Mouse (Mus musculus) forebrain, embryonic 15.5 days (tissue): ENCODE measurements around the gene Atp5e. TPM values are rescaled to one million over a fixed set of nuclear protein-coding genes. Genes with fewer than 3 reads are reported as not detected.

ENCODE experiments used
- ATAC-seq: fragments of 200-750 bp; cut with Nextera tagmentation; replicated peaks from 2 replicates; pipeline ENCODE4 v1.8.0; 2017; ENCODE audit warnings: mild to moderate bottlenecking, moderate TSS enrichment, moderate library complexity
- H3K27ac ChIP-seq: fragments of 300-500 bp; sonication (generic); replicated peaks from 2 replicates; pipeline ENCODE4 v1.5.1; 2015; ENCODE audit warnings: mild to moderate bottlenecking, inconsistent platforms
- H3K27me3 ChIP-seq: fragments of 300-500 bp; sonication (generic); 2 replicates; pipeline ENCODE4 v1.6.1; 2015; ENCODE audit warnings: inconsistent platforms
- H3K36me3 ChIP-seq: fragments of 300-500 bp; sonication (generic); 2 replicates; pipeline ENCODE4 v1.6.1; 2015; ENCODE audit warnings: mild to moderate bottlenecking, inconsistent platforms
- H3K4me1 ChIP-seq: fragments of 300-500 bp; sonication (generic); 2 replicates; pipeline ENCODE4 v1.6.1; 2015; ENCODE audit warnings: inconsistent platforms
- H3K4me2 ChIP-seq: fragments of 300-500 bp; sonication (generic); replicated peaks from 2 replicates; pipeline ENCODE4 v1.6.1; 2015; ENCODE audit warnings: mild to moderate bottlenecking, inconsistent platforms
- H3K4me3 ChIP-seq: fragments of 300-500 bp; sonication (generic); 2 replicates; pipeline ENCODE4 v1.5.1; 2015; ENCODE audit warnings: mild to moderate bottlenecking, inconsistent platforms
- H3K9ac ChIP-seq: fragments of 300-500 bp; sonication (generic); replicated peaks from 2 replicates; pipeline ENCODE4 v1.6.1; 2015; ENCODE audit warnings: mild to moderate bottlenecking, inconsistent platforms
- H3K9me3 ChIP-seq: fragments of 300-500 bp; sonication (generic); 2 replicates; pipeline ENCODE4 v1.6.1; 2016; ENCODE audit warnings: inconsistent platforms
- WGBS: fragments of 180-500 bp; shearing (Covaris S2); methylation state at CpG from one replicate; pipeline ENCODE4 v1.1.7; 2015; ENCODE audit warnings: mixed read lengths; 5-methylcytosine and 5-hydroxymethylcytosine counted together
- polyA plus RNA-seq: library from polyadenylated mRNA; unstranded; fragments of >200 nt; fragmentation: Nextera tagmentation; extraction: Ambion mirVana; gene quantifications from 2 replicates; pipeline ENCODE4 v1.2.1, GENCODE M21; 2015

Gene Atp5e
- polyA plus RNA-seq, 1 experiment from 2014 or later = 668 TPM

- Histone ChIP-seq H3K27me3 (no peaks in the 10 kb centered on the region), H3K4me2 (no peak overlapping the region), H3K9me3 (no peaks in the 10 kb centered on the region), H3K4me1 (no peaks in the 10 kb centered on the region), H3K36me3 (no peaks in the 10 kb centered on the region), H3K27ac (no peak overlapping the region), H3K4me3 (no peak overlapping the region), H3K9ac (no peak overlapping the region)
- no peak for ATAC-seq
- WGBS = 84% methylated on average over 6 of the region's 6 CpGs
Observed at GRCm38 (mm10) chr2:174445018-174445417, 18.9 kb downstream of the Atp5e start.

- ATAC-seq = no peak
- 95% methylated on average over 7 of the region's 7 CpGs for WGBS
- H3K9ac ChIP-seq = no peak overlapping the region
- no peak overlapping the region for H3K4me2 ChIP-seq
- no peaks in the 10 kb centered on the region; the same call in 1 of the 2 replicates for H3K4me1 ChIP-seq
- no peak overlapping the region for H3K4me3 ChIP-seq
- H3K27ac ChIP-seq = no peak overlapping the region
- H3K36me3 ChIP-seq = no peaks in the 10 kb centered on the region
- no peaks in the 10 kb centered on the region for H3K9me3 ChIP-seq
- H3K27me3 ChIP-seq = no peaks in the 10 kb centered on the region
Observed at GRCm38 (mm10) chr2:174444359-174444758, 19.5 kb downstream of the Atp5e start.

GRCm38 (mm10) chr2:174443046-174443445 lies 20.9 kb downstream of the Atp5e start:
- no peak for ATAC-seq
- 60% methylated on average over 2 of the region's 2 CpGs for WGBS

GRCm38 (mm10) chr2:174442460-174442859 lies 21.4 kb downstream of the Atp5e start:
- 86% methylated on average over 9 of the region's 9 CpGs for WGBS
- Histone ChIP-seq H3K9me3 (no peaks in the 10 kb centered on the region), H3K4me1 (peaks cover 19% of the 10 kb centered on the region), H3K27me3 (no peaks in the 10 kb centered on the region), H3K27ac (no peak overlapping the region), H3K9ac (no peak overlapping the region), H3K4me3 (no peak overlapping the region), H3K36me3 (no peaks in the 10 kb centered on the region), H3K4me2 (no peak overlapping the region)
- no peak for ATAC-seq

More at GRCm38 (mm10) chr2:174443046-174443445, 20.9 kb downstream of the Atp5e start:
- Histone ChIP-seq H3K9ac (no peak overlapping the region), H3K4me1 (peaks cover 13% of the 10 kb centered on the region), H3K27ac (no peak overlapping the region), H3K36me3 (no peaks in the 10 kb centered on the region), H3K4me3 (no peak overlapping the region), H3K9me3 (no peaks in the 10 kb centered on the region), H3K4me2 (no peak overlapping the region), H3K27me3 (no peaks in the 10 kb centered on the region)

- no peaks in the 10 kb centered on the region for H3K36me3 ChIP-seq
- WGBS = 82% methylated on average over 4 of the region's 4 CpGs
- no peak overlapping the region for H3K9ac ChIP-seq
- peaks cover 20% of the 10 kb centered on the region for H3K4me1 ChIP-seq
- no peak for ATAC-seq
- no peaks in the 10 kb centered on the region for H3K27me3 ChIP-seq
- H3K27ac ChIP-seq = no peak overlapping the region
- H3K4me2 ChIP-seq = no peak overlapping the region
- no peak overlapping the region for H3K4me3 ChIP-seq
- no peaks in the 10 kb centered on the region for H3K9me3 ChIP-seq
Observed at GRCm38 (mm10) chr2:174441898-174442297, 22.0 kb downstream of the Atp5e start.

GRCm38 (mm10) chr2:174439961-174440360 lies 23.9 kb downstream of the Atp5e start:
- no peak overlapping the region for H3K9ac ChIP-seq
- no peaks in the 10 kb centered on the region for H3K27me3 ChIP-seq
- no peak overlapping the region for H3K4me3 ChIP-seq
- no peak for ATAC-seq
- no peaks in the 10 kb centered on the region for H3K9me3 ChIP-seq
- H3K4me2 ChIP-seq = no peak overlapping the region
- H3K27ac ChIP-seq = no peak overlapping the region
- H3K36me3 ChIP-seq = no peaks in the 10 kb centered on the region; the same call in 1 of the 2 replicates
- peaks cover 20% of the 10 kb centered on the region for H3K4me1 ChIP-seq
- WGBS = 80% methylated on average over 9 of the region's 9 CpGs

- peak overlapping the region; percentile 62; the same call in 1 of the 2 replicates for H3K9ac ChIP-seq
- H3K36me3 ChIP-seq = no peaks in the 10 kb centered on the region; the same call in 1 of the 2 replicates
- peak overlapping the region; percentile 70; the same call in 1 of the 2 replicates for H3K4me3 ChIP-seq
- no peak overlapping the region for H3K27ac ChIP-seq
- no peaks in the 10 kb centered on the region for H3K27me3 ChIP-seq
- no peaks in the 10 kb centered on the region for H3K9me3 ChIP-seq
- H3K4me2 ChIP-seq = peak overlapping the region; percentile 71; the same call in 1 of the 2 replicates
- ATAC-seq = no peak
- H3K4me1 ChIP-seq = peaks cover 20% of the 10 kb centered on the region
- WGBS = 52% methylated on average over 5 of the region's 5 CpGs
Observed at GRCm38 (mm10) chr2:174439450-174439838, 24.5 kb downstream of the Atp5e start.

- peak within 1 kb of the TSS; percentile 70 for H3K4me3 ChIP-seq
- peaks cover 20% of the 10 kb centered on the region for H3K4me1 ChIP-seq
- peak; percentile 74 for ATAC-seq
- no peaks in the 10 kb centered on the region for H3K9me3 ChIP-seq
- H3K4me2 ChIP-seq = peak within 1 kb of the TSS; percentile 71
- no peaks in the 10 kb centered on the region; the same call in 1 of the 2 replicates for H3K36me3 ChIP-seq
- H3K9ac ChIP-seq = peak within 1 kb of the TSS; percentile 62
- under 1% methylated on average over 38 of the region's 38 CpGs for WGBS
- H3K27ac ChIP-seq = no peak within 1 kb of the TSS
- no peaks in the 10 kb centered on the region for H3K27me3 ChIP-seq
Observed at GRCm38 (mm10) chr2:174438737-174439449, 25.0 kb downstream of the Atp5e start, which contains the start of gene Ctsz. Gene Ctsz, minus strand, starts transcription at chr2:174439039.

- 62% methylated on average over 11 of the region's 11 CpGs for WGBS
- no peak overlapping the region for H3K27ac ChIP-seq
- peaks cover 20% of the 10 kb centered on the region for H3K4me1 ChIP-seq
- H3K4me3 ChIP-seq = peak overlapping the region; percentile 70
- peak; percentile 13; the same call in 1 of the 2 replicates for ATAC-seq
- H3K9me3 ChIP-seq = no peaks in the 10 kb centered on the region
- no peaks in the 10 kb centered on the region for H3K27me3 ChIP-seq
- peak overlapping the region; percentile 71 for H3K4me2 ChIP-seq
- no peaks in the 10 kb centered on the region; the same call in 1 of the 2 replicates for H3K36me3 ChIP-seq
- peak overlapping the region; percentile 62 for H3K9ac ChIP-seq
Observed at GRCm38 (mm10) chr2:174438181-174438580, 25.7 kb downstream of the Atp5e start.

- Histone ChIP-seq H3K9ac (no peak overlapping the region), H3K36me3 (no peaks in the 10 kb centered on the region; the same call in 1 of the 2 replicates), H3K27ac (no peak overlapping the region), H3K9me3 (no peaks in the 10 kb centered on the region), H3K4me2 (peak overlapping the region; percentile 71; the same call in 1 of the 2 replicates), H3K27me3 (no peaks in the 10 kb centered on the region), H3K4me1 (peaks cover 20% of the 10 kb centered on the region), H3K4me3 (0 out of 2 replicates have a peak overlapping the region, but pooled peaks have one; percentile 70)
- WGBS = 95% methylated on average over 4 of the region's 4 CpGs
- 0 out of 2 replicates have a peak, but pooled peaks have one; percentile 3 for ATAC-seq
Observed at GRCm38 (mm10) chr2:174437697-174437982, 26.3 kb downstream of the Atp5e start.

- H3K4me2 ChIP-seq = no peak overlapping the region
- 0 out of 2 replicates have a peak overlapping the region, but pooled peaks have one; percentile 70 for H3K4me3 ChIP-seq
- H3K36me3 ChIP-seq = no peaks in the 10 kb centered on the region; the same call in 1 of the 2 replicates
- no peak for ATAC-seq
- 96% methylated on average over 7 of the region's 7 CpGs for WGBS
- no peaks in the 10 kb centered on the region for H3K9me3 ChIP-seq
- peaks cover 20% of the 10 kb centered on the region for H3K4me1 ChIP-seq
- H3K27me3 ChIP-seq = no peaks in the 10 kb centered on the region
- no peak overlapping the region for H3K27ac ChIP-seq
- no peak overlapping the region for H3K9ac ChIP-seq
Observed at GRCm38 (mm10) chr2:174436916-174437696, 26.8 kb downstream of the Atp5e start.

GRCm38 (mm10) chr2:174436076-174436701 lies 27.7 kb downstream of the Atp5e start:
- WGBS = 93% methylated on average over 26 of the region's 26 CpGs
- H3K27me3 ChIP-seq = no peaks in the 10 kb centered on the region
- H3K4me2 ChIP-seq = no peak overlapping the region
- H3K9ac ChIP-seq = no peak overlapping the region
- ATAC-seq = no peak
- no peak overlapping the region for H3K4me3 ChIP-seq
- no peaks in the 10 kb centered on the region for H3K9me3 ChIP-seq
- peaks cover 20% of the 10 kb centered on the region for H3K4me1 ChIP-seq
- H3K36me3 ChIP-seq = peaks cover under 1% of the 10 kb centered on the region; the same call in 1 of the 2 replicates
- no peak overlapping the region for H3K27ac ChIP-seq
